Mouse (Mus musculus): ENCODE measurements around the gene Npff. TPM values are rescaled to one million over a fixed set of nuclear protein-coding genes. Genes with fewer than 3 reads are reported as not detected.

Gene Npff
- polyA plus RNA-seq, 1 experiment from 2014 or later: 2.3 TPM

- H3K27me3 ChIP-seq (ENCODE audit: control insufficient read depth, insufficient read depth, low read length): no peaks in the 10 kb centered on the region
- H3K9ac ChIP-seq (replicated peaks; ENCODE audit: low read depth, low read length): peak within 1 kb of the TSS; percentile 57
- H3K4me2 ChIP-seq (replicated peaks; ENCODE audit: low read depth, low read length): peak within 1 kb of the TSS; percentile 77
- H3K36me3 ChIP-seq (ENCODE audit: control insufficient read depth, insufficient read depth, low read length): peaks cover 19% of the 10 kb centered on the region; the same call in 1 of the 2 replicates
- peak; percentile 92 for ATAC-seq (ENCODE audit: insufficient number of reproducible peaks, insufficient read depth, low FRiP score, low read depth)
- H3K27ac ChIP-seq (ENCODE audit: low read length): peak within 1 kb of the TSS; percentile 99
- H3K9me3 ChIP-seq (ENCODE audit: control insufficient read depth, low read depth, low read length): no peaks in the 10 kb centered on the region
- H3K4me3 ChIP-seq (ENCODE audit: low read depth, low read length): peak within 1 kb of the TSS; percentile 47
- peaks cover 13% of the 10 kb centered on the region; the same call in 1 of the 2 replicates for H3K4me1 ChIP-seq (ENCODE audit: control insufficient read depth, insufficient read depth, low read length)
- WGBS: under 1% methylated on average over 60 of the region's 60 CpGs
These were observed 6.5 kb downstream of the Npff start, which contains the start of gene Tarbp2 for GRCm38 (mm10) chr15:102517976-102518858. Gene Tarbp2, plus strand, starts transcription at chr15:102518192.

- Histone ChIP-seq H3K4me3 (ENCODE audit: low read depth, low read length) (peak overlapping the region; percentile 47), H3K27me3 (ENCODE audit: control insufficient read depth, insufficient read depth, low read length) (no peaks in the 10 kb centered on the region), H3K4me1 (ENCODE audit: control insufficient read depth, insufficient read depth, low read length) (peaks cover 13% of the 10 kb centered on the region; the same call in 1 of the 2 replicates), H3K9ac (replicated peaks; ENCODE audit: low read depth, low read length) (no peak overlapping the region), H3K4me2 (replicated peaks; ENCODE audit: low read depth, low read length) (peak overlapping the region; percentile 69), H3K36me3 (ENCODE audit: control insufficient read depth, insufficient read depth, low read length) (peaks cover 19% of the 10 kb centered on the region; the same call in 1 of the 2 replicates), H3K9me3 (ENCODE audit: control insufficient read depth, low read depth, low read length) (no peaks in the 10 kb centered on the region), H3K27ac (ENCODE audit: low read length) (peak overlapping the region; percentile 58)
- 0% methylated on average over 10 of the region's 10 CpGs for WGBS
- no peak for ATAC-seq (ENCODE audit: insufficient number of reproducible peaks, insufficient read depth, low FRiP score, low read depth)
These were observed 7.1 kb downstream of the Npff start for GRCm38 (mm10) chr15:102517631-102517975.

- WGBS: under 1% methylated on average over 43 of the region's 43 CpGs
- ATAC-seq (ENCODE audit: insufficient number of reproducible peaks, insufficient read depth, low FRiP score, low read depth): 0 out of 2 replicates have a peak, but pooled peaks have one; percentile 9
- peak within 1 kb of the TSS; percentile 69 for H3K4me2 ChIP-seq (replicated peaks; ENCODE audit: low read depth, low read length)
- no peaks in the 10 kb centered on the region for H3K9me3 ChIP-seq (ENCODE audit: control insufficient read depth, low read depth, low read length)
- peaks cover 20% of the 10 kb centered on the region for H3K4me1 ChIP-seq (ENCODE audit: control insufficient read depth, insufficient read depth, low read length)
- peak within 1 kb of the TSS; percentile 47 for H3K4me3 ChIP-seq (ENCODE audit: low read depth, low read length)
- H3K9ac ChIP-seq (replicated peaks; ENCODE audit: low read depth, low read length): peak within 1 kb of the TSS; percentile 36
- H3K27ac ChIP-seq (ENCODE audit: low read length): peak within 1 kb of the TSS; percentile 99
- H3K36me3 ChIP-seq (ENCODE audit: control insufficient read depth, insufficient read depth, low read length): peaks cover 13% of the 10 kb centered on the region; the same call in 1 of the 2 replicates
- H3K27me3 ChIP-seq (ENCODE audit: control insufficient read depth, insufficient read depth, low read length): no peaks in the 10 kb centered on the region
These were observed 7.9 kb downstream of the Npff start, which contains the start of gene Map3k12 for GRCm38 (mm10) chr15:102516728-102517404. Gene Map3k12, minus strand, starts transcription at chr15:102517064.

- Histone ChIP-seq H3K36me3 (ENCODE audit: control insufficient read depth, insufficient read depth, low read length) (peaks cover 7% of the 10 kb centered on the region; the same call in 1 of the 2 replicates), H3K27ac (ENCODE audit: low read length) (peak overlapping the region; percentile 58; the same call in 1 of the 2 replicates), H3K4me2 (replicated peaks; ENCODE audit: low read depth, low read length) (peak overlapping the region; percentile 69), H3K9me3 (ENCODE audit: control insufficient read depth, low read depth, low read length) (no peaks in the 10 kb centered on the region), H3K4me1 (ENCODE audit: control insufficient read depth, insufficient read depth, low read length) (peaks cover 26% of the 10 kb centered on the region), H3K4me3 (ENCODE audit: low read depth, low read length) (peak overlapping the region; percentile 47), H3K9ac (replicated peaks; ENCODE audit: low read depth, low read length) (peak overlapping the region; percentile 36), H3K27me3 (ENCODE audit: control insufficient read depth, insufficient read depth, low read length) (no peaks in the 10 kb centered on the region)
- WGBS: 4% methylated on average over 12 of the region's 12 CpGs
- no peak for ATAC-seq (ENCODE audit: insufficient number of reproducible peaks, insufficient read depth, low FRiP score, low read depth)
These were observed 8.4 kb downstream of the Npff start for GRCm38 (mm10) chr15:102516293-102516692.

- Histone ChIP-seq H3K9me3 (ENCODE audit: control insufficient read depth, low read depth, low read length) (no peaks in the 10 kb centered on the region), H3K4me1 (ENCODE audit: control insufficient read depth, insufficient read depth, low read length) (peaks cover 29% of the 10 kb centered on the region), H3K9ac (replicated peaks; ENCODE audit: low read depth, low read length) (no peak overlapping the region), H3K36me3 (ENCODE audit: control insufficient read depth, insufficient read depth, low read length) (peaks cover 2% of the 10 kb centered on the region; the same call in 1 of the 2 replicates), H3K4me3 (ENCODE audit: low read depth, low read length) (peak overlapping the region; percentile 47), H3K27me3 (ENCODE audit: control insufficient read depth, insufficient read depth, low read length) (no peaks in the 10 kb centered on the region), H3K27ac (ENCODE audit: low read length) (0 out of 2 replicates have a peak overlapping the region, but pooled peaks have one; percentile 58), H3K4me2 (replicated peaks; ENCODE audit: low read depth, low read length) (peak overlapping the region; percentile 69)
- 41% methylated on average over 4 of the region's 4 CpGs for WGBS
- ATAC-seq (ENCODE audit: insufficient number of reproducible peaks, insufficient read depth, low FRiP score, low read depth): no peak
These were observed 9.0 kb downstream of the Npff start for GRCm38 (mm10) chr15:102515791-102516190.

GRCm38 (mm10) chr15:102515261-102515660, 9.5 kb downstream of the Npff start:
- H3K9ac ChIP-seq (replicated peaks; ENCODE audit: low read depth, low read length): no peak overlapping the region
- ATAC-seq (ENCODE audit: insufficient number of reproducible peaks, insufficient read depth, low FRiP score, low read depth): no peak
- H3K36me3 ChIP-seq (ENCODE audit: control insufficient read depth, insufficient read depth, low read length): no peaks in the 10 kb centered on the region
- peaks cover 26% of the 10 kb centered on the region for H3K4me1 ChIP-seq (ENCODE audit: control insufficient read depth, insufficient read depth, low read length)
- WGBS: 90% methylated on average over 2 of the region's 2 CpGs
- peak overlapping the region; percentile 69 for H3K4me2 ChIP-seq (replicated peaks; ENCODE audit: low read depth, low read length)
- H3K27ac ChIP-seq (ENCODE audit: low read length): no peak overlapping the region
- no peak overlapping the region for H3K4me3 ChIP-seq (ENCODE audit: low read depth, low read length)
- no peaks in the 10 kb centered on the region for H3K9me3 ChIP-seq (ENCODE audit: control insufficient read depth, low read depth, low read length)
- no peaks in the 10 kb centered on the region for H3K27me3 ChIP-seq (ENCODE audit: control insufficient read depth, insufficient read depth, low read length)

- no peak overlapping the region for H3K27ac ChIP-seq (ENCODE audit: low read length)
- no peak overlapping the region for H3K4me3 ChIP-seq (ENCODE audit: low read depth, low read length)
- H3K36me3 ChIP-seq (ENCODE audit: control insufficient read depth, insufficient read depth, low read length): peaks cover 4% of the 10 kb centered on the region; the same call in 1 of the 2 replicates
- no peak overlapping the region for H3K4me2 ChIP-seq (replicated peaks; ENCODE audit: low read depth, low read length)
- no peak overlapping the region for H3K9ac ChIP-seq (replicated peaks; ENCODE audit: low read depth, low read length)
- ATAC-seq (ENCODE audit: insufficient number of reproducible peaks, insufficient read depth, low FRiP score, low read depth): no peak
- WGBS: 81% methylated on average over 3 of the region's 3 CpGs
- H3K4me1 ChIP-seq (ENCODE audit: control insufficient read depth, insufficient read depth, low read length): peaks cover 28% of the 10 kb centered on the region
- H3K27me3 ChIP-seq (ENCODE audit: control insufficient read depth, insufficient read depth, low read length): no peaks in the 10 kb centered on the region
- H3K9me3 ChIP-seq (ENCODE audit: control insufficient read depth, low read depth, low read length): no peaks in the 10 kb centered on the region
These were observed 11.7 kb downstream of the Npff start for GRCm38 (mm10) chr15:102513004-102513403.

GRCm38 (mm10) chr15:102512471-102512870, 12.3 kb downstream of the Npff start:
- no peak for ATAC-seq (ENCODE audit: insufficient number of reproducible peaks, insufficient read depth, low FRiP score, low read depth)
- H3K9ac ChIP-seq (replicated peaks; ENCODE audit: low read depth, low read length): no peak overlapping the region
- no peaks in the 10 kb centered on the region for H3K9me3 ChIP-seq (ENCODE audit: control insufficient read depth, low read depth, low read length)
- no peak overlapping the region for H3K4me3 ChIP-seq (ENCODE audit: low read depth, low read length)
- H3K4me1 ChIP-seq (ENCODE audit: control insufficient read depth, insufficient read depth, low read length): peaks cover 28% of the 10 kb centered on the region
- H3K36me3 ChIP-seq (ENCODE audit: control insufficient read depth, insufficient read depth, low read length): peaks cover 4% of the 10 kb centered on the region; the same call in 1 of the 2 replicates
- H3K27me3 ChIP-seq (ENCODE audit: control insufficient read depth, insufficient read depth, low read length): no peaks in the 10 kb centered on the region
- H3K27ac ChIP-seq (ENCODE audit: low read length): no peak overlapping the region; the same call in 1 of the 2 replicates
- H3K4me2 ChIP-seq (replicated peaks; ENCODE audit: low read depth, low read length): no peak overlapping the region
